Mouse (Mus musculus): Measurements from ENCODE around the gene Epha1.

GRCm38 (mm10) chr6:42379551-42379950 is 6.5 kb upstream of the Epha1 start:
- TF ChIP-seq CTCF (IDR thresholded peaks at IDR 0.05; ENCODE audit: low read depth) = no peak
- no peak for TF ChIP-seq EP300 (IDR thresholded peaks at IDR 0.05; ENCODE audit: low read depth)
